Mouse (Mus musculus): ENCODE results near the gene Polr3g.
"Not testable (repeated sequence)": the region's sequence is repeated elsewhere in the genome, so short reads cannot be mapped to it uniquely, and the experiment has no call there.

DNA sequence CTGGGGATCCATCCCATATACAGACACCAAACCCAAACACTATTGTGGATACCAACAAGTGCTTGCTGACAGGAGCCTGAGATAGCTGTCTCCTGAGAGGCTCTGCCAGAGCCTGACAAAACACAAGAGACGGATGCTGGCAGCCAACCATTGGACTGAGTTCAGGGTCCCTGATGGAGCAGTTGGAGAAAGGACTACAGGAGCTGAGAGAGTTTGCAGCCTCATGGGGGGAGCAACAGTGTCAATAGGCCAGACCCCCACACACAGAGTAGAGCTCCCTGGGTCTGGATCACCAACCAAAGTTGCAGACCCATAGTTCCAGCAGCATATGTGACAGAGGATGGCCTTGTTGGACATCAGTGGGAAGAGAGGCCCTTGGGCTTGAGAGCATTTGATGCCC is 83.0 kb downstream of the Polr3g start:
- not testable (repeated sequence) for TF ChIP-seq CTCF (conservative IDR thresholded peaks at IDR 0.05; ENCODE audit: insufficient read depth, insufficient read length, low read depth, low read length); POLR2A (IDR thresholded peaks at IDR 0.05; ENCODE audit: low read depth, low read length)
